Mouse (Mus musculus) 3134 (cell line): Measurements from ENCODE around the gene Zfp184.

Source experiments
- DNase-seq: peaks from one replicate; pipeline ENCODE4 v3.0.0-alpha.2; 2011; ENCODE audit warnings: low spot score; ENCODE audit not compliant: insufficient read length; ENCODE audit errors: extremely low read depth

Gene Zfp184

DNA sequence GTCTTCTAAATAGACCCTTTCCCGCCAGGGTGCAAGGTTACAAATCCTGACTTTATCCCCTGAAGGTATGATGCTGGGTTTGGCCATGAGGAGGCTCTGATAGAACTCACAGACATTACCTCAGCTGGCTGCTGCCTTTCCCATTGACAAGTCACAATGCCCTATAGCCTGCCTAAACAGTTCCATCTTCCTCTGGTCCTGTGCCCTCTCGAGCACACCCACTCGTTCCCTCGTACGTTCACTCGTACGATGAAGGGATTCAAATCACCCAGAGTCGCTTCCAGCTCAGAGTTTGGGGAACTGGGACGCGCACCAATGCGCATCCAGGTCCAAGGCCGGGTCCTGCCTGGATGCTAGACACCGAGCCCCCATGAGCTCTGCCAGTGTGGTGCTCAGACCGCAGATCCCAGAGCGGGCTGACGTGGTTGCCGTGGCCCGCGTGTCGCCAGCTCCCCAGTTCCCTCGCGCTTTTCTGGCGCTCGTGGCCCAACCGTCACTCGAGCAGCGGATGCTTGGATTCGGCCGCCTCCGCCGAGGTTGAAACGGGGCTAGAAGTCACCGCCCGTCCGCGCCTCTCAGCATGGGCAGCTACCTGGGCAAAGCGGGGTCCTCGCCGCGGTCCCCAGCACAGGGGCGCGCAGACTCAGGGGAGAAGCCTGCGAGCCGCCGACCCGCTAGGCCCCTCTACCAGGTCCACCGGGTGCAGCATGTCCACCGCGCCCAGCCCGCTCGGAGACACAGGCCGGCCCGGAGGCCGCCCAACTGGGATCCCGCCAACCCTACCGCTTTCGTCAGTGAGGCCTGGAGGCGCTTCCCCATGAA, 36.3 kb downstream of the Zfp184 start, which contains the start of gene Pom121l2:
Gene Pom121l2 (plus strand): TSS at position 214 of the 822 bp plus-strand sequence.
- no peak for DNase-seq

DNA sequence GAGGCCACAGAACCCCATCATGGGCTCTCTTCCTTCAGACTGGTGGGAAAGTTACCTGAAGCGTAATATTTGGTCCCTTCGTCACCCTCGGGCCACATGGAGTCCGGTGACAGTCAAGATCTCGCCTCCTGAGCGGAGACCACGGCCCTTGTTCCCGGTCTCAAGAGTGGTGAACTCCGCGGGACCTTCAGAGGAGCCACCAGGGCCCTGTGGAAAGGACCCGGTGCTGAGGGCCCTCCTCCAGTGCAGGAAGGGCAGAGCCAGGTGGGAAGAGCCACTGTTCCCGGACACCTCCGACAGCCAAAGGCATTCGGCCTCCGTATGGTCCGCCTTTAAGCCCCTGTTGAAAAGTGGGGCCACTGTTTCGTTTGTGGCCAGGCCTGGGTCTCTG, 36.9 kb downstream of the Zfp184 start:
- DNase-seq, result no peak

DNA sequence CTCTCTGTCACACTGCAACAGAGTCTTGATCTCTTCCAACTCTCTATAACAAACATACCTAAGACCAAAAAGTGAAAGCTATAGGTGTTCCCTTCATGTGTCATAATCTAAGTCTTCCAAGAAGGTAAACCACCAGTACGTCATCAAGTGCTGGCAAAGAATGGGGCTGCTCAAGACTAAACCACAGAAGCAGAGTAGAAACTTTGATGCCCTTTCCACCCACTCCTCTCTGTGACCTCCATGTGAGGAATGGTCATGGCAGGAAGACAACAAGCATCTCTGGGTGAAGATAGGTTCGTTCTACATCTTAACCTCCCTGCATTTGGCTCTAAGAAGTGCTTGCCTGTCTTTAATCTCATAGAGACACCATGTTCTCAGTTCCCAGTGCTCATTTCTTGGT, 39.6 kb downstream of the Zfp184 start:
- DNase-seq, result no peak

- no peak for DNase-seq
These were observed 47.7 kb downstream of the Zfp184 start for GRCm38 (mm10) chr13:21992550-21992949.

DNA sequence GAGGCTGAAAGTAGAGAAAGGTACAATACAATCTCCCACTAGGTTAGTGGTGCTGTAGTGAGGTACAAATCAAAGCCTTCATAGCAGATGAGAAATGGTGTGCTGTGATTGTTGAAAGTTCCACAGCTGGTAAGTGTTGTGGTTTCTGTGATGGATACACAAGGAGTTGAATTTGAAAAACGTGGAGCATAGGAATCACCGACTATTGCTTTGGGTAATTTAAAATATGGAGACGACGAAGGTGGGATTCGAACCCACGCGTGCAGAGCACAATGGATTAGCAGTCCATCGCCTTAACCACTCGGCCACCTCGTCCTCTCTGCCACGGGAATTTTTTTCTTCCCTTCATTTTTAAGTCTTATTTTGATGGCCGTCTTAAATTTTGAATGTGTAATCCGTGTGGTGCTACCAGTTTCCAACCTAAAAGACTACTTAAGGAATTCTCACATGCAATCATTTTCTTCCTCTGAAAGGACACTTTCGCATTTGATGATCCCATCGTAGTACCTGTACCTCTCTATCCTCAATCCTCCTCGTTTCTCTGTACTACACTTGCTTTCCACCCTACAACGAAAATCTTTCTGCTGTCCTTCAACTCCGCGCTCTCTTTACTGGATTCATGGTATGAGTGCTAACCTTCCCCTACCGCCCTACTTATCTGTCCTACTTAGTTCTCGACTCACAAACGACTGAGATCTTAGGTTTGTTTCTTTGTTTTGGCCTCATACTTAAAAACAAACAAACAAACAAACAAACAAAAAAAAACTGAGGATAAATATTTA, 49.3 kb downstream of the Zfp184 start:
- peak; percentile 66 for DNase-seq

DNA sequence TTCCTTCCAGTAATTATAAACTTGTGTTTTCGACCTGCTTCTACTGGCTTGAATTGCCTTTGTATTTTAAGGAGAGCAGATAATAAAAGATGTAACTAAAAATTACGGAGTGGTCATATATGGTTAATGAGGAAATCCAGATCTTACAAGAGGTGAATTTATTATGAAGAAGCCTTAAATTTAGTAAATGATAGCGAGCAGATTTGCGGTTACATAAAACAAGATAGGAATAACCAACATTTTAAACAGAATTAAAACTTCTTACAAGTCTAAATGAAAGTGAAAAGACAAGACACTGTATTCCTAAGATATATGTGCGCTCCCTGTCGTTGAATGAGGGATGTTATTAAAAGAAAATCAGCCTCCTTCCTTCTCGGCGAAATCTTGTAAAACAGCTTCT, 50.0 kb downstream of the Zfp184 start:
- no peak for DNase-seq

- peak; percentile 66 for DNase-seq
These were observed 50.5 kb downstream of the Zfp184 start for GRCm38 (mm10) chr13:21995331-21995914.

DNA sequence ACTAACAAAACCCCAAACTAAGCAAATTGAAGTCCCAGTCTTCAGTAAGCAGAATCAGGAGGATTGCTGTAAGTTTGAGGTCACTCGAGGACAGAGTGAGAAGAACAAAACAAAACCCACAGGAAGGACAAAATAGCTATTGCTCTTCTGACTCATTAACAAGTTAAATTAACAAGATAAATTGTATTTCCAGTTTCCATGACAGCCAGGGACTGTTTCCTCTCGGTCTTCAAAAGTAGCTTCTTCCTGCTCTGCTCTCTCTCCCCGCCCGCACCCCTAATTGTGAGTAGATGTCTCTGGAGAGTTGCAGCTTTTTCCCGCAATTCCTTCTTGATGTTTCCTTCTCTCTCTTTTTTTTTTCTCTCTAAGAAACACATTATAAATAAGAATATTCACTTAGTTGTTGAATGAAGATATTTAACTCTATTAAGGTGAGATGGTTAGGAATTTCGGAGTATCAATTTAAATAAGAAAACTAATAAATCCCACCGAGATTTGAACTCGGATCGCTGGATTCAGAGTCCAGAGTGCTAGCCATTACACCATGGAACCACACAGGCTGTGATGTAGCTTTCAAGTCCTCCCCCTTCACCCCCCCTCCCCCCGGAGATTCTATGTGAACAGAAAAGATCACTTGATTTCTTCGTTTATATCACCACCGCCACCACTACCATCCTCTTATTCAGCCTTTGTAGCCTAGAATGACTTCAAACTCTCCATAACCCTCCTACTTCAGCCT, 51.4 kb downstream of the Zfp184 start:
- DNase-seq, result peak; percentile 49

- DNase-seq, result no peak
These were observed 51.9 kb downstream of the Zfp184 start for GRCm38 (mm10) chr13:21996840-21997185.

- no peak for DNase-seq
These were observed 52.4 kb downstream of the Zfp184 start for GRCm38 (mm10) chr13:21997201-21997820.

GRCm38 (mm10) chr13:21997821-21998220, 52.9 kb downstream of the Zfp184 start:
- DNase-seq, result no peak

DNA sequence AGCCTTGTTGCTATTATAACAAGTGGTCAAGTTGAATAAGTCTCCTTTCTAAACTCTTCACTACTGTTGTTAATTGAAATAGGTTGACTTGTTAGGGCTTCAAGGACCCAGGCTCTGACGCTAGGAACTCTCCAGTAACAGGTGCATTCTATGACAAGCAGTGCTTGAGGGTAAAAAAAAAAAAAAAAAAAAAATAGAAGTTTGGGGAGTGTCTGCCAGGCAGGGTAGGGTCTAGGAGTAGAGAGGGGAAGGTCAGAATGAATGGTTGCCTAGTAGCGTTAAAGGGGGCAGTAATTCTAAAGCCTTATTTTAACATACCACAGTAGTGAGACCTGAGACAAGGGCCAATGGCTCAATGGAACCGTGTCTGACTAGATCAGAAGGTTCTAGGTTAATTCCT, 53.5 kb downstream of the Zfp184 start:
- no peak for DNase-seq

GRCm38 (mm10) chr13:21999147-21999546, 54.3 kb downstream of the Zfp184 start:
- no peak for DNase-seq

- DNase-seq, result no peak
These were observed 56.5 kb downstream of the Zfp184 start for GRCm38 (mm10) chr13:22001346-22001745.

DNA sequence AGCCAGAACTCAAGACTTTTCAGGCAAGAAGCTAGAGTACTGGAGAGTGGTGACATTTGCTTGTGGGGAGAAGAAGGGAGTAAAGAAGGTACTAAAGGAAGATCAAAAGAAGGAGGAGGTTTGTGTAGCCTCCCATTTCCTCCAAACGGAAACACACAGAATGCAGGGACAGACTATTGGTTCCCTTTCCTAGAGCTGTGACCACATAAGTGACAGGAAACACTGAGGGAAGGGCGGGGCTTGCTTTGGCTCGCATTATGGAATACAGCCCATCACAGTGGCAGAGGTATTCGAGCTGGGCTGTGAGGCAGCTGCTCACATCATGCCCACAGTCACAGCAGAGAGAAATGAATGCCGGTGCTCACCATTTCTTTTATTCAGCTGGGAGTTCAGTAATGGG, 56.9 kb downstream of the Zfp184 start:
- DNase-seq, result no peak

DNA sequence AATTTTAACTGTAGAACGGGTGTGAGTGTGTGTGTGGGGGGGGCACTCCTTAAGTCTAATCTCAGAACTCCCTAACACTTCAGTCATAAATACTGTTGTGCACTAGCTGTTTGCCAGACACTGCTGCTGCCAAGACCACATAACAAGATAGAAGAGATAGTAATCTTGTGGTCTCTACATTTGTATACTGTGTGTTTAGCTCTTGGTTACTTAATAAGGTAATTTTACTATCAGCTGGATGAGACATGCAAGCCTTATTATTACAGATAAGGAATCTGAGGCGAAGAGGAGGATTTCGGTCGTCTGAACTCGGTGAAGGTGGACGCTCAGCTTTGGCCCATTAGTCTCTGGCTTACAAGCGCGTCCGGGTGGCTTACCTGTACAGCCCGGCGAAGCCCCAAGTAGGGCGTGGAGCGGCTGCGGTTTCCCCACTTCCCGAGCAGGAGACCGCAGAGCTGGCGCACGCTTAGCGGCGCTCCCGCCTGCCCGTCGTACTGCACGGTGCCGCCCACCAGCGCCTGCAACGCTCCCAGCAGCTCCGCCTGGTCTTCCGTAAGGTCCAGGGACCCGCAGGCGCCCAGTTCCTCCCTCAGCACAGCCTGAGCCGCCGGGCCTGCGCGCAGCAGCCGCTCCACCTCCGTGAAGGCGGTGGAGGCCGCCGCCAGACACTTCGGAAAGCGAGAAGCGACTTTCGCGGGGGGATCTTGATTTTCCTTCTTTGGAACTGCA, 60.9 kb downstream of the Zfp184 start:
- DNase-seq, result peak; percentile 83

DNA sequence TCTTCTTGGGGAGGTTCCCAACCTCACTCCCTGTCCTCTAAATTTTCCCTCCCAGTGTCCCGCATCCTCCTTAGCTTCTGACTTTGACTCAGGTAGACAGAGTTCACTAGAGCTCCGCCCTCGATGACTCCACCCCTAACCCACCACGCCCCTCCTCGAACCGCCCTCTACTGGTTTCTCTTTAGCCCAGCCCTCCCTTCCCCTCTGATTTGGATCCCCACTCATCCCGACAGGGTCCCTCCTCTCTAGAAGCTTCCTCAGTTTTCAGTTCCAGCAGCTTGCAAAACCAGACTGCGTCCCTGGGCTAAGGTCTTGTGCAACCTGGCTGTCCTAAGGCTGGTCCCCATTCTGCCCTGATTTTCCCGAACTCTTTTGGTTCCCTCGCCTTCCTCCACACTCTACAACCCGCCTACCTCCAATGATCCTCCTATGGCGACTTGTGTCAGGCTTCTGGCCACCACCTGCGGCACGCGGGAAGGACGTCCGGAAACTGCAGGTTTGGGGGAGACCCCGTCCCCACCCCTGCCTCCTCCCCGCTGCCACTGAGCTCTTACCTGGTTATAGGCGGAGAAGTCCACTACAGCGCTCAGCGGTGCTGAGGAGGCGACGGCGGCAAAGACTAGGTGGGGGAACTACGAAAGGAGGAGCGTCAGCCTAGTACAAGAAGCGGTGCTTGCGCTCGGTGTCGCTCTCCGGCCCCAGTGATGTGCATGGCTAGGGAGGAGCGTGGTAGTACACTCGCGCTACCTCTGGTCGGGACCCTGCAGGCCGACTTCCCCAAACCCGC, 61.6 kb downstream of the Zfp184 start:
- peak; percentile 80 for DNase-seq

GRCm38 (mm10) chr13:22007121-22007510, 62.2 kb downstream of the Zfp184 start:
- DNase-seq, result no peak

DNA sequence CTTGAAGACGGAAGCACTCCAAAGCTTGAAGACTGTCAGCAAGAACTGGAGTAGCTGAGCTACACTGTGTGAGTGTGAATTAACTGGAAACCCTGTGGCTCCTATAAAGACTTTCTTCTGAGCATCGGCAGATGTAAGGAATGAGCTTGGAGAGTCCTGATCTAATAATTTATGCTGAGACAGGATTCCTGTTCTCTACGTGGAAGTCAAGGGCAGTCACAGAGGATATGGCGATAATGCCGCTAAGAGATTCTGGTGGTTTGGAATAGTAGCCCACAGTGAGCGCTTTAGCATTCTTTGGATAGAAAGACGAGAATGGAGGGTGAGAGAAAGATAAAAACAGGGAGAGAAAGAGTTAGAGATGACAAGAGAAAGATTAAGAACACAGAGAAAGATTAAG, 63.0 kb downstream of the Zfp184 start:
- DNase-seq, result no peak
